Mouse (Mus musculus) embryonic facial prominence, embryonic 12.5 days (tissue): ENCODE measurements at regions not wholly inside any gene's neighbourhood (a gene's known extent, or its start where the extent isn't known, plus 50 kb on each side); places are given as distances from the start of the nearest gene placed in this dataset.

Source experiments
- ATAC-seq: fragments of 200-750 bp; cut with Nextera tagmentation; 2 replicates; pipeline ENCODE4 v1.8.0; 2017; ENCODE audit not compliant: insufficient number of reproducible peaks, insufficient read depth, low FRiP score, low TSS enrichment
- H3K27ac ChIP-seq: fragments of 300-500 bp; sonication (generic); 2 replicates; pipeline ENCODE4 v1.5.1; 2016; ENCODE audit warnings: mild to moderate bottlenecking
- H3K27me3 ChIP-seq: fragments of 300-500 bp; sonication (generic); 2 replicates; pipeline ENCODE4 v1.6.1; 2016; ENCODE audit warnings: mild to moderate bottlenecking, moderate library complexity
- H3K36me3 ChIP-seq: fragments of 300-500 bp; sonication (generic); 2 replicates; pipeline ENCODE4 v1.6.1; 2016; ENCODE audit warnings: mild to moderate bottlenecking
- H3K4me1 ChIP-seq: fragments of 300-500 bp; sonication (generic); 2 replicates; pipeline ENCODE4 v1.6.1; 2016
- H3K4me2 ChIP-seq: fragments of 300-500 bp; sonication (generic); replicated peaks from 2 replicates; pipeline ENCODE4 v1.6.1; 2016; ENCODE audit warnings: mild to moderate bottlenecking, moderate library complexity
- H3K4me3 ChIP-seq: fragments of 300-500 bp; sonication (generic); 2 replicates; pipeline ENCODE4 v1.5.1; 2016; ENCODE audit warnings: mild to moderate bottlenecking
- H3K9ac ChIP-seq: fragments of 300-500 bp; sonication (generic); 2 replicates; pipeline ENCODE4 v1.6.1; 2016; ENCODE audit warnings: mild to moderate bottlenecking, moderate library complexity
- H3K9me3 ChIP-seq: fragments of 300-500 bp; sonication (generic); 2 replicates; pipeline ENCODE4 v1.6.1; 2016; ENCODE audit warnings: mild to moderate bottlenecking, moderate library complexity
- WGBS: fragments of 180-500 bp; shearing (Covaris S2); methylation state at CpG from one replicate; pipeline ENCODE4 v1.1.7; 2016; 5-methylcytosine and 5-hydroxymethylcytosine counted together

DNA sequence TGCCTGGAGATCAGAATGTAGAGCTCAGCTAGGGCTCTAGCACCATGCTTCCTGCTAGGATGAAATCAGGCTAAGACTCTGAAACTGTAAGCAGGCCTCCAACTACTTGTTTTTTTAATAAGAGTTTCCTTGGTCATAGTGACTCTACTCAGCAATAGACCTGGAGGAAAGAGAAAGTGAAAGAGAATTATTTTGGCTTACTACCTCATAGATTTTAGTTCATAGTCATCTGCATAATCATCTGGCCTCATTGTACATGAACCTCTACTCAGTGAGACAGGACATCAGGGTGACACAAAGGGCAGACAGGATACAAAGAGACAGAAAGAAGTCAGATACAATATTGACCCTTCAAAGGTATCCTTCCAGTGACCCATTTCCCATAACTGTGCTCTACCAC lies 156.3 kb upstream of the Klf6 start:
- Histone ChIP-seq H3K27me3 (no peaks in the 10 kb centered on the region), H3K4me3 (no peak overlapping the region), H3K9me3 (no peaks in the 10 kb centered on the region), H3K9ac (no peak overlapping the region), H3K4me1 (no peaks in the 10 kb centered on the region), H3K4me2 (no peak overlapping the region), H3K36me3 (no peaks in the 10 kb centered on the region), H3K27ac (no peak overlapping the region)
- ATAC-seq, result no peak

DNA sequence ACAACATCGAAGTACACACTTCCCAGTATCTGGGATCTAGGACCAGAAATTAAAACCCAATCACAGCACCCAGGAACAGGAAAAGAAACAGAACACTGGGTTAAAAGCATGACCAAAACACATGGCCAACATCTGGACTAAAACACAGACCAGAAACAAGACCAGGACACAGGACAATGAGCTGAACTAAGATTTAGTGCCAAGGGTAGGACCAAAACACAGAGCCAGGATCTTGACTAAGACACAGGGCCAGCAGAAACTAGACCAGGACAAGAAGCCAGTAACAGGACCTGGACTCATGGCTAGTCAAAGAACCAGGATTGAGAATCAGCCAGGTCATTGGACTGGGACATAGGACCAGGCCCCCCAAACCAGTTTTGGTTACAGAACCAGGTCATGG lies 149.6 kb upstream of the Klf6 start:
- WGBS, result 88% methylated on average over 1 of the region's 1 CpGs
- H3K9me3 ChIP-seq, result no peaks in the 10 kb centered on the region
- H3K27ac ChIP-seq, result no peak overlapping the region
- no peaks in the 10 kb centered on the region for H3K36me3 ChIP-seq
- H3K4me1 ChIP-seq, result 0 out of 2 replicates have a peak, but pooled peaks cover 3% of the 10 kb centered on the region
- H3K4me3 ChIP-seq, result no peak overlapping the region
- H3K9ac ChIP-seq, result no peak overlapping the region
- ATAC-seq, result no peak
- no peaks in the 10 kb centered on the region for H3K27me3 ChIP-seq
- no peak overlapping the region for H3K4me2 ChIP-seq

DNA sequence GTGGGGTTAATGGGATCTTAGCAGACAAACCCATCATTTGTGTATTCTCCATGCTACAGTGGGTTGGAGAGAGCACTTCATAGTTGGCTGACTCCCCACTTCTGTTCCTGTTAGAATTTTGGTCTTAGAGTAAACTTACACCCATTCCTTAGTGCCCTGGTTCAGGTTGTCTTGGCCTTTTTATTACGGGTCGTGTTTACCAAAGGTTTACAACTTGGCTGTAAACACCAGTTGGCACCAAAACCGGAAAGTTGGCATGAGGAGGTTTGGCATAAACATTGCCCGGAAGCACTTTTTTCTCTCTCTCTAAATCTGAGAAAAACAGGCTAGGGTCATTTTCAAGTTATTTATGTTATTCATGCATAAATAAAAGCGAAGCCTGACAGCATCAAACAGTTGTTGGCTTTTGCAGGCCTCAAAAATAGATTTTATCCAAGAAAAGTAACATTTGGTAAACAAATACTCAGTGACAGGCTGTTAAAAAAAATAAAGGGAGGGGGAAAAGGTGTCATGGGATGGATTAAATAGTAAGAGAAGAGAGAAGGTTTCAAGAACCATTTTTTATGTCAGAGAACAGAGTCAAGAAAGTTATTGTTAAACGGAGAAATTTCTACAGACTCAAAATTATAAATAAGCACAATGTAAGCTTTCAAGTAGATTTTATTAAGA lies 148.0 kb upstream of the Klf6 start:
- Histone ChIP-seq H3K27me3 (no peaks in the 10 kb centered on the region), H3K4me1 (0 out of 2 replicates have a peak, but pooled peaks cover 3% of the 10 kb centered on the region), H3K9me3 (no peaks in the 10 kb centered on the region), H3K4me3 (no peak overlapping the region), H3K36me3 (no peaks in the 10 kb centered on the region), H3K4me2 (no peak overlapping the region), H3K9ac (no peak overlapping the region), H3K27ac (no peak overlapping the region)
- no peak for ATAC-seq
- 79% methylated on average over 6 of the region's 6 CpGs for WGBS

DNA sequence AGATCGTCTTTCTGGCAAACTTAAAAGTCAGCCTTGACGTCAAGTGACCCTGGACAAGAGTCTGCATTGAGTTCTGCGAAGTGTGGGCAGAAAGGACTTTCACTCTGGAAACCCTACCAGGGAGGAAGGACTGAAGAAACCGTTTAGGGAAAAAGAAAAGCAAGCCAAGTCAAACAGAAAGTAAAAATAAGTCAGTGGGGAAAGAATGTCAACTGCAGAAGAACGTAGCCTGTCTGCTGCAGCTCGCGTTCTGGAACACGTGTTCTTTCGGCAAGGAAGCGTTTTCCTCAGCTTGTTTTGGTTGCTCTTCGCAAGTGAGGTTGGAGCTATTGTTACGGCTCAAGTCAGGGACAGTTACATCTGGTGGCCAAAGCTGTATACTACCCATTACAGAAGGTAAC lies 147.1 kb upstream of the Klf6 start:
- Histone ChIP-seq H3K27me3 (no peaks in the 10 kb centered on the region), H3K4me1 (0 out of 2 replicates have a peak, but pooled peaks cover 3% of the 10 kb centered on the region), H3K36me3 (no peaks in the 10 kb centered on the region), H3K4me3 (no peak overlapping the region), H3K4me2 (no peak overlapping the region; the same call in 1 of the 2 replicates), H3K27ac (no peak overlapping the region), H3K9ac (no peak overlapping the region), H3K9me3 (no peaks in the 10 kb centered on the region)
- no peak for ATAC-seq
- WGBS, result 67% methylated on average over 12 of the region's 12 CpGs

DNA sequence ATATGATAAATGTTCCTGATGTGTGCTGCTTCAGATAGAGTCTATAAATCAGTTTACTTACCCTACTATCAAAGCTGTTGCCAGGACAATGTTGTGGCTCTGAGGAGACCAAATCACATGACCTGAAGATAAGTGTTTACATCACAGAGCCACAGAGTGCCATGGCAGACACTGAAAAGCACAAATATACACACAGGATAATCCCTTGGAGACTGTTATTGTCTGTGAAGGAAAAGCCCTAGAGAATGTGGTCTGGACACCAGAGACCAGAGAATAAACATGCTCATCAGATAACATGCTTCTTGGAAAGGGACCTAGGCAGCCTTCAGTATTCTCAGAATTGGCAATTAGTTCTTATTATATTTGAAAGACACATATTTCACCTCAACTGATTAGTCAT lies 146.5 kb upstream of the Klf6 start:
- Histone ChIP-seq H3K36me3 (no peaks in the 10 kb centered on the region), H3K4me3 (no peak overlapping the region), H3K9me3 (no peaks in the 10 kb centered on the region), H3K27me3 (no peaks in the 10 kb centered on the region), H3K9ac (no peak overlapping the region), H3K4me1 (0 out of 2 replicates have a peak, but pooled peaks cover 3% of the 10 kb centered on the region), H3K27ac (no peak overlapping the region), H3K4me2 (no peak overlapping the region)
- ATAC-seq, result no peak

DNA sequence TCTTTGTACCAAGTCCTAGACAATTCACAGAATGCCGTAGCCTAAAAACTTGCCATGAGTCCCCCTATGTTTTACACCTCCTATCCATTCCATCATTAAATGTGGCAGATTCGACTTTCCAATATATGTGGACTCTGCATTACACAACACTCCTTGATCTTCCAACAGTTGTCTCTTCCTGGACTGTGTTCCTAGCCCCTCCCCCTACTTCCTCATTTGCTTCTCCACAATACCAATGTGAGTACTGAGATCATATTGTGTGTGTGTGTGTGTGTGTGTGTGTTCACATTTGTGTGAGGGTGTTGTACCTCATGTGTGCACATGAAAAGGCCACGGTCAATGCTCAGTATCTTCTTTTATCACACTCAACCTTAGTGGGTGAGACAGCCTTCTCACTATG lies 144.5 kb upstream of the Klf6 start:
- no peaks in the 10 kb centered on the region for H3K9me3 ChIP-seq
- no peak overlapping the region for H3K27ac ChIP-seq
- H3K4me2 ChIP-seq, result no peak overlapping the region
- no peak overlapping the region for H3K9ac ChIP-seq
- 86% methylated on average over 3 of the region's 3 CpGs for WGBS
- H3K4me3 ChIP-seq, result no peak overlapping the region
- H3K4me1 ChIP-seq, result 0 out of 2 replicates have a peak, but pooled peaks cover 3% of the 10 kb centered on the region
- H3K27me3 ChIP-seq, result no peaks in the 10 kb centered on the region
- H3K36me3 ChIP-seq, result no peaks in the 10 kb centered on the region
- no peak for ATAC-seq

DNA sequence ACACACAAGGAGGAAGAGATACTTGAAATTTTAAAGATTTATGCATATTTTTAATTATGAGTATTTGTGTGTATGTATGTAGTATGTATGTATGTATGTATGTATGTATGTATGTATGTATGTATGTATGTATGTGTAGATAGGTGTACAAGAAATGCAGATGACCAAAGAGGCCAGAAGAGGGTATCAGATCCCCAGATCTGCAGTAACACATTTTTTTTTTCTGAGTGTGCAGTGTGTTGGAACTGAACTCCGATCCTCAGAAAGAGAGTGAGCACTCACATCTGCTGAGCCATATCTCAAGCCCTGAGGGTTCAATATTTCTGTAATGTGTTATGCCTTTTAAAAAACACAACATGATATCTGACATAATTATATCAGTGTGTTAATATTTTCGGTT lies 138.0 kb upstream of the Klf6 start:
- Histone ChIP-seq H3K4me3 (no peak overlapping the region), H3K4me1 (no peaks in the 10 kb centered on the region), H3K27me3 (no peaks in the 10 kb centered on the region), H3K9me3 (no peaks in the 10 kb centered on the region), H3K9ac (no peak overlapping the region), H3K27ac (no peak overlapping the region), H3K36me3 (no peaks in the 10 kb centered on the region), H3K4me2 (no peak overlapping the region)
- WGBS, result 79% methylated on average over 2 of the region's 2 CpGs
- ATAC-seq, result no peak

DNA sequence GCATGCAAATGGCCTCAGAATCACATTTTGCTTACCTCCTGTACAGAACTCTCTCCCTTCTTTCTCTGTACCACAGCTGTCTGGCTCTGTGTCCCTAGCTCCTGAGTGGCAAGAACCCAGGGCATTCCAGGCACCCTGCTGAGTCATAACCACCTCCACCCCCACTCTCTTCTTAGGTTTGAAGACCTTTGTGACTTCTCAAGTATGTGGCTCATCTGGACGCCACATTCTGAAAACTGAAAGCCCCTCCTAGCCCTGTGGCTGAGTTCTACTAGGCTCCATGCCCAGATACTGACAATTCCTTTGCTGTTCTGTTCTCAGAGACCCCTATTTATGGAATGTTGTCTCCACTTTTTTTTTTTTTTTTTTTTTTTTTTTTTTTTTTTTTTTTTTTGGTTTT lies 136.9 kb upstream of the Klf6 start:
- H3K27me3 ChIP-seq, result no peaks in the 10 kb centered on the region
- no peak overlapping the region for H3K9ac ChIP-seq
- no peak overlapping the region for H3K4me3 ChIP-seq
- no peaks in the 10 kb centered on the region for H3K36me3 ChIP-seq
- no peak overlapping the region for H3K4me2 ChIP-seq
- WGBS, result 59% methylated on average over 1 of the region's 1 CpGs
- no peak overlapping the region for H3K27ac ChIP-seq
- no peak for ATAC-seq
- H3K4me1 ChIP-seq, result no peaks in the 10 kb centered on the region
- H3K9me3 ChIP-seq, result no peaks in the 10 kb centered on the region

DNA sequence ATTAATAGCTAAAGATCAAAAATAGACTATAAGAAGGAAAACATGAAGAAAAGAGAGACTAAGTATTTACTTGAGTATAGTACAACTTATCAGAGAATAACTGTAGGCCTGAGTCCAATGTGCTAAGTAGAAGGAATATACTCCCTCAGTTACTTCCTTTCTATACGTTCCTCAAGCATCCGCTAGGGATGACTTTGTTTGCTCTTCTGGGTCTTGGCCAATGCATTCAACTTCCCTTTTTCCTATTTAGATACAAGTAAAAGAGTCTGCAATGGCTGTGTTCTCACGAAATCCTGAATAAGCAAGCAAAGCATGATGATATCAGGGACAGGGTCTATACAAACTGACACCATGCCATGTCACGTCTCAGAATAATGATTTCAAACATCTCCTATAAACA lies 135.3 kb upstream of the Klf6 start:
- ATAC-seq, result no peak
- Histone ChIP-seq H3K9me3 (no peaks in the 10 kb centered on the region), H3K4me1 (no peaks in the 10 kb centered on the region), H3K9ac (no peak overlapping the region), H3K27me3 (no peaks in the 10 kb centered on the region), H3K27ac (no peak overlapping the region), H3K4me2 (no peak overlapping the region), H3K4me3 (no peak overlapping the region), H3K36me3 (no peaks in the 10 kb centered on the region)
- 83% methylated on average over 4 of the region's 4 CpGs for WGBS

DNA sequence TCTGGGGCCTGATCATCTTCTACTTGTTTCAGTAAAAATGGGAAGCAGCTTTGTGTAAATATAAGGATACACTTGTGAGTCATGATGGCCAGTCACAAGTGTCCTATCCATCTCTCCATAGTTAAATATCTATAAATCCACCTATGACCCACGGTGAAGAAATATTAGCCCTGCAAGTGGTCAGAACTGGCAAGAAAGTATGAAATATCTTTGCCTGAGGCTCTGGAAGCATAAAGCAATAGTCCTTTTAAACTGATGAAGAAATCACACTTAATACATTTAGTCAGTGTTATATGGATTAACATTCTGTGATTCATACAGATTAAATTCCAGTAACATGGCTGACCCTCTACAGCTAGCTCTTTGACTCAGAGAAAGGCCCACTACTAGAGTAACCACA lies 134.8 kb upstream of the Klf6 start:
- no peaks in the 10 kb centered on the region for H3K9me3 ChIP-seq
- H3K27me3 ChIP-seq, result no peaks in the 10 kb centered on the region
- H3K4me3 ChIP-seq, result no peak overlapping the region
- WGBS, result 88% methylated on average over 1 of the region's 1 CpGs
- ATAC-seq, result no peak
- no peak overlapping the region for H3K4me2 ChIP-seq
- no peak overlapping the region for H3K9ac ChIP-seq
- no peak overlapping the region for H3K27ac ChIP-seq
- H3K36me3 ChIP-seq, result no peaks in the 10 kb centered on the region
- H3K4me1 ChIP-seq, result no peaks in the 10 kb centered on the region

DNA sequence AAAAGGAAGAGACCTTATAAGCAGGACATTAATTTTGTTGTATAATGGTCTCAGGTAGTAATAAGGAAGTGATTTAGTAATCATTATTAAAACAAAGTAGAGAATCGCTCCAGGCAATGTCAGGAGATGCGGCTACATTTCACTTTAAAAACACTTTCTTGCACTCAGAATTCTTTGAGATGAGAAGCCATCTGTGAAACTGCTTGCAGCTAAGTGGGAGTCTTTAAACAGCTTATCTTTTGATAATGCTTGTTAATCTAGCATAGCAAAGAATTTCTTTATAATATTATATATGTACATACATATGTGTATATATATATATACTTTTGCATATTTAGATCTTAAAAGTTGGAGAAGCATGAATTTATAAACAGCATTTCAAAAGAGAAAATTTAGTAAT lies 133.1 kb upstream of the Klf6 start:
- H3K27me3 ChIP-seq, result no peaks in the 10 kb centered on the region
- H3K4me2 ChIP-seq, result no peak overlapping the region
- H3K27ac ChIP-seq, result no peak overlapping the region
- no peak overlapping the region for H3K9ac ChIP-seq
- H3K4me1 ChIP-seq, result no peaks in the 10 kb centered on the region
- no peaks in the 10 kb centered on the region for H3K36me3 ChIP-seq
- ATAC-seq, result no peak
- 78% methylated on average over 2 of the region's 2 CpGs for WGBS
- no peaks in the 10 kb centered on the region for H3K9me3 ChIP-seq
- H3K4me3 ChIP-seq, result no peak overlapping the region

DNA sequence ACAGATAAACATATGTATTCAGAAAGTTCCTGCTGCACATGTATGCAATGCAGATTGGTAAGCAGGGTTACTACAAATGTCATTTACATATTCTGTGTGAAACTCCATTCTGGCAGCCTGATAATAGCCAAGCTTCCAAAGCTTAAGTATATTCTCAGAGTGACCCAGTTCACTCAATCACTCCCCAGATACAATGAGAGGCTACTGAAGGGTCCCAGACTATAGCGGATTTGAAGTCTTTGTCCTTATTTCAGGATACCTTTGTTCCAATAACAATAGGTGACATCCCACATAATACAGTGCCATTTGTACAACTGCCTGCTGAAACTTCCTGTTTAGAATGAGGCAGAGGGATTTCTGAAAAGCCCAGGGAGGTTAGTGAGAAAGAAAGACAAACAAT lies 132.5 kb upstream of the Klf6 start:
- Histone ChIP-seq H3K9me3 (no peaks in the 10 kb centered on the region), H3K4me1 (no peaks in the 10 kb centered on the region), H3K27me3 (no peaks in the 10 kb centered on the region), H3K9ac (no peak overlapping the region), H3K27ac (no peak overlapping the region), H3K4me2 (no peak overlapping the region), H3K36me3 (no peaks in the 10 kb centered on the region), H3K4me3 (no peak overlapping the region)
- ATAC-seq, result no peak
- WGBS, result 69% methylated on average over 1 of the region's 1 CpGs
